Mouse (Mus musculus) testis, adult 2 months (tissue): ENCODE measurements around the gene AC170998.1.

ENCODE experiments used
- CTCF ChIP-seq: fragments of 200-500 bp; IDR thresholded peaks from 2 replicates; pipeline ENCODE4 v1.5.1; 2012; ENCODE audit warnings: low read depth, mild to moderate bottlenecking, inconsistent platforms, low read length, moderate library complexity; ENCODE audit not compliant: control insufficient read depth, insufficient read depth, insufficient replicate concordance
- POLR2A ChIP-seq: fragments of 200-500 bp; IDR thresholded peaks from 2 replicates; pipeline ENCODE4 v1.6.1; 2012; ENCODE audit warnings: low read depth, mild to moderate bottlenecking, inconsistent platforms, low read length, moderate library complexity; ENCODE audit not compliant: control insufficient read depth

DNA sequence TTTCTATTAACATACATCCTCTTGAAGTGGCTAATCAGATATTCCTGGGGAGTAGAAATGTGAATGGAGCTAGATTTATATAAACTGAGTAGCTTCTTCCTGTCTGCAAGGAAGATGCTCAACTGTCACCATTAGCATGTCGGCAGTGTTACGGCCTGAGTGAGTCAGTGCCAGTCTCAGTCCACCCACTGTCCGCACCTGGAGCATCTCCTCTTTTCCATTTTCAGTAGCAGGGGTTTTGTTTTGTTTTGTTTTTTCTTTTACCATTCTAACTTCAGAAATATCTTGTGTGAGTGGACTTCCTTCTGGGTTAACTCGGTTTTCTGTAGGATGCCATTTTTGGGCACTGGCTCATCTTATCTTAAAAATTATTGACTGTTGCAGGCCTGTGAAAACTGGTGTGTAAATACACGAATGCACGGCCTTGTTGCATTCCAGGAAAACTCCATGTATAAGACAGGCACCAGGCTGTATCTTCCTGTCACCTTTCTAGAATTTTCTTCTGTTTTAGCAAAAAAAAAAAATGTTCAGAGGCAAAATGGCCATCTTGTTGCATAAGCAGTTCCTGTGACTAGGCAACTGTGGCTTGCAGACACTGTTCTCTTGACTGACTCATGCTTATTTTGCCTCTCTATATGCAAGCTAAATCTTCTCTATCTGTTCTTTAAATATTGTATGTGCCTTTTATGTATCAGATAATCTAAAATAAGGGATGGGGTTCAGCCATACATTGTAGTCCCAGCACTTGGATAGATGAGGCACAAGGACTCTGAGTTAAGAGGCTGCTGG is 9.6 kb downstream of the AC170998.1 start:
- no peak for TF ChIP-seq POLR2A
- no peak for TF ChIP-seq CTCF
